Mouse (Mus musculus) retina, adult 2 months (tissue): ENCODE results near the gene Vipr2.
A peak's percentile ranks its signal among the peaks of the same experiment; 100 is the strongest.

ENCODE experiments used
- DNase-seq: peaks from one replicate; pipeline ENCODE4 v3.0.0-alpha.2; 2012; ENCODE audit warnings: low read depth, low spot score

The Vipr2 gene

GRCm38 (mm10) chr12:116077074-116077854, at the start of gene Vipr2:
Vipr2 (plus strand) TSS chr12:116077726.
- DNase-seq, result no peak

- no peak for DNase-seq
Observed at GRCm38 (mm10) chr12:116028095-116028494, 49.4 kb upstream of the Vipr2 start.

- DNase-seq, result no peak
Observed at GRCm38 (mm10) chr12:116035346-116035745, 42.2 kb upstream of the Vipr2 start.

GRCm38 (mm10) chr12:116044785-116045184, 32.7 kb upstream of the Vipr2 start:
- DNase-seq, result no peak

- peak; percentile 96 for DNase-seq
Observed at GRCm38 (mm10) chr12:116047440-116048377, 29.8 kb upstream of the Vipr2 start, which contains the start of gene Zfp386. Zfp386 (plus strand) TSS chr12:116047724.

GRCm38 (mm10) chr12:116048766-116049165, 28.8 kb upstream of the Vipr2 start:
- no peak for DNase-seq

- DNase-seq, result no peak
Observed at GRCm38 (mm10) chr12:116049236-116049635, 28.3 kb upstream of the Vipr2 start.

GRCm38 (mm10) chr12:116049701-116050100, 27.8 kb upstream of the Vipr2 start:
- DNase-seq, result no peak

- no peak for DNase-seq
Observed at GRCm38 (mm10) chr12:116054342-116054741, 23.2 kb upstream of the Vipr2 start.

- no peak for DNase-seq
Observed at GRCm38 (mm10) chr12:116056112-116056511, 21.4 kb upstream of the Vipr2 start.

- no peak for DNase-seq
Observed at GRCm38 (mm10) chr12:116061561-116062193, 15.8 kb upstream of the Vipr2 start.

- DNase-seq, result no peak
Observed at GRCm38 (mm10) chr12:116062194-116062583, 15.3 kb upstream of the Vipr2 start.

- no peak for DNase-seq
Observed at GRCm38 (mm10) chr12:116063020-116063419, 14.5 kb upstream of the Vipr2 start.

GRCm38 (mm10) chr12:116071023-116071422, 6.5 kb upstream of the Vipr2 start:
- peak; percentile 55 for DNase-seq

- no peak for DNase-seq
Observed at GRCm38 (mm10) chr12:116077855-116078366, 385 bp downstream of the Vipr2 start.

- no peak for DNase-seq
Observed at GRCm38 (mm10) chr12:116083125-116083524, 5.6 kb downstream of the Vipr2 start.

GRCm38 (mm10) chr12:116084294-116084693, 6.8 kb downstream of the Vipr2 start:
- DNase-seq, result no peak

- no peak for DNase-seq
Observed at GRCm38 (mm10) chr12:116086951-116087600, 9.6 kb downstream of the Vipr2 start.

GRCm38 (mm10) chr12:116089836-116090235, 12.3 kb downstream of the Vipr2 start:
- no peak for DNase-seq

GRCm38 (mm10) chr12:116094765-116095555, 17.4 kb downstream of the Vipr2 start:
- no peak for DNase-seq
